In genomic region chr2:119350555-119351486, GRCm38 (mm10) we compare ENCODE assay signal across 8 mouse cellular contexts. TPM values are rescaled to one million over a fixed set of nuclear protein-coding genes. Genes with fewer than 3 reads are reported as not detected.
DNase-seq lines count a peak whose midpoint lies in the region; ATAC-seq lines count a peak whose summit lies in the region.

Gene Chac1 (plus strand): TSS chr2:119351229.

- no peaks in the 10 kb centered on the region for H3K36me3 ChIP-seq in heart, embryonic 13.5 days
- no peaks in the 10 kb centered on the region; the same call in 1 of the 2 replicates for H3K36me3 ChIP-seq in liver, embryonic 12.5 days
- H3K36me3 ChIP-seq in stomach, embryonic 16.5 days (ENCODE audit: control insufficient read depth, insufficient read depth, low read length), result no peaks in the 10 kb centered on the region

- DNase-seq in kidney, postnatal 10 days, result peak; percentile 86
- peak; percentile 82 for DNase-seq in neural tube, embryonic 10.5 days (ENCODE audit: extremely low spot score, low spot score)

- H3K27ac ChIP-seq in brown adipose tissue, adult 24 weeks (replicated peaks; ENCODE audit: low read depth, low read length), result no peak within 1 kb of the TSS
- H3K27ac ChIP-seq in heart, embryonic 13.5 days (replicated peaks), result no peak within 1 kb of the TSS
- H3K27ac ChIP-seq in liver, embryonic 12.5 days, result no peak within 1 kb of the TSS
- H3K27ac ChIP-seq in stomach, embryonic 16.5 days (ENCODE audit: low read length), result no peak within 1 kb of the TSS

- H3K9ac ChIP-seq in heart, embryonic 13.5 days, result peak within 1 kb of the TSS; percentile 71
- H3K9ac ChIP-seq in liver, embryonic 12.5 days, result peak within 1 kb of the TSS; percentile 67
- H3K9ac ChIP-seq in stomach, embryonic 16.5 days (ENCODE audit: low read length), result peak within 1 kb of the TSS; percentile 49

- peak within 1 kb of the TSS; percentile 95 for H3K4me2 ChIP-seq in heart, embryonic 13.5 days
- peak within 1 kb of the TSS; percentile 89 for H3K4me2 ChIP-seq in liver, embryonic 12.5 days
- peak within 1 kb of the TSS; percentile 69 for H3K4me2 ChIP-seq in stomach, embryonic 16.5 days (ENCODE audit: low read depth, low read length)

- H3K4me1 ChIP-seq in brown adipose tissue, adult 24 weeks (ENCODE audit: control insufficient read depth, insufficient read depth, insufficient read length, low read length), result peaks cover 14% of the 10 kb centered on the region
- peaks cover 11% of the 10 kb centered on the region for H3K4me1 ChIP-seq in heart, embryonic 13.5 days
- H3K4me1 ChIP-seq in liver, embryonic 12.5 days, result peaks cover 17% of the 10 kb centered on the region
- H3K4me1 ChIP-seq in stomach, embryonic 16.5 days (ENCODE audit: control insufficient read depth, insufficient read depth, low read length), result peaks cover 5% of the 10 kb centered on the region; the same call in 1 of the 2 replicates

- ATAC-seq in CD4-positive, CD25-positive, alpha-beta regulatory T cell, adult 4 months, result peak; percentile 74
- ATAC-seq in erythroid progenitor cell, adult 5-6 weeks (replicated peaks; ENCODE audit: low FRiP score, poor library complexity, severe bottlenecking), result peak; percentile 88
- ATAC-seq in heart, embryonic 13.5 days (ENCODE audit: extremely low read depth, insufficient number of reproducible peaks, low FRiP score, low TSS enrichment), result peak; percentile 65; the same call in 1 of the 2 replicates
- peak; percentile 94 for ATAC-seq in liver, embryonic 12.5 days
- ATAC-seq in stomach, embryonic 16.5 days (ENCODE audit: insufficient read depth, low FRiP score), result peak; percentile 91

- peaks cover 52% of the 10 kb centered on the region for H3K27me3 ChIP-seq in heart, embryonic 13.5 days (replicated peaks)
- peaks cover 56% of the 10 kb centered on the region for H3K27me3 ChIP-seq in liver, embryonic 12.5 days (replicated peaks)
- peaks cover 4% of the 10 kb centered on the region; the same call in 1 of the 2 replicates for H3K27me3 ChIP-seq in stomach, embryonic 16.5 days (ENCODE audit: control insufficient read depth, insufficient read depth, low read length)

- no peaks in the 10 kb centered on the region for H3K9me3 ChIP-seq in heart, embryonic 13.5 days
- no peaks in the 10 kb centered on the region for H3K9me3 ChIP-seq in liver, embryonic 12.5 days (replicated peaks)
- H3K9me3 ChIP-seq in stomach, embryonic 16.5 days (replicated peaks; ENCODE audit: control insufficient read depth, low read length), result no peaks in the 10 kb centered on the region

- H3K4me3 ChIP-seq in brown adipose tissue, adult 24 weeks (ENCODE audit: insufficient read depth, low read depth, low read length), result peak within 1 kb of the TSS; percentile 58
- H3K4me3 ChIP-seq in heart, embryonic 13.5 days, result peak within 1 kb of the TSS; percentile 60
- H3K4me3 ChIP-seq in liver, embryonic 12.5 days, result peak within 1 kb of the TSS; percentile 69
- H3K4me3 ChIP-seq in stomach, embryonic 16.5 days (replicated peaks; ENCODE audit: low read length), result peak within 1 kb of the TSS; percentile 52

- WGBS in heart, embryonic 13.5 days, result 4% methylated on average over 58 of the region's 58 CpGs
- WGBS in liver, embryonic 12.5 days (ENCODE audit: insufficient replicate concordance), result 7% methylated on average over 58 of the region's 58 CpGs
- WGBS in stomach, embryonic 16.5 days, result 5% methylated on average over 58 of the region's 58 CpGs

RNA-seq across cellular contexts. Expression of gene Chac1, which starts in this region (rescaled TPM):
- polyA plus RNA-seq in CD4-positive, CD25-positive, alpha-beta regulatory T cell, adult 4 months (2017; shearing (Covaris generic)), result not detected
- 2.1 and 2.3 TPM in 2 replicates for polyA plus RNA-seq in brown adipose tissue, adult 24 weeks (2012; ENCODE audit: insufficient read depth, insufficient read length, missing spikeins)
- total RNA-seq in erythroid progenitor cell, adult 5-6 weeks (2015; ENCODE audit: low replicate concordance), result 4.3 TPM in 1 of 2 replicates, not detected in the other
- 0.13 TPM in 1 of 2 replicates, not detected in the other for total RNA-seq in erythroid progenitor cell, adult 5-6 weeks (2017; ENCODE audit: low replicate concordance)
- polyA plus RNA-seq in heart, embryonic 13.5 days (2015; fragmentation: Nextera tagmentation; extraction: Ambion mirVana), result 0.35 and 0.78 TPM in 2 replicates
- 1.0 and 1.4 TPM in 2 replicates for polyA plus RNA-seq in liver, embryonic 12.5 days (2016; fragmentation: Nextera tagmentation; extraction: Ambion mirVana)
- polyA plus RNA-seq in stomach, embryonic 16.5 days (2015; fragmentation: Nextera tagmentation; extraction: Ambion mirVana), result 1.5 and 2.4 TPM in 2 replicates

Comparison
In these comparisons a context has a peak if more than half of its experiments do, and no peak if none do; other contexts are left out.
1. Peak in ATAC-seq in CD4-positive, CD25-positive, alpha-beta regulatory T cell, adult 4 months; RNA of the gene not detected or under 1 TPM.
2. Peak in ATAC-seq, H3K4me3 ChIP-seq, H3K9ac ChIP-seq and H3K4me2 ChIP-seq in heart, embryonic 13.5 days; RNA of the gene not detected or under 1 TPM.